Mouse (Mus musculus): ENCODE results near the gene Dppa2.

- TF ChIP-seq CTCF (IDR thresholded peaks at IDR 0.05; ENCODE audit: low read depth, low read length): no peak
- TF ChIP-seq POLR2A (IDR thresholded peaks at IDR 0.05; ENCODE audit: borderline replicate concordance, low read depth, low read length): no peak
Observed at GRCm38 (mm10) chr16:48283517-48283916, 20.2 kb upstream of the Dppa2 start, which contains the start of gene Dppa4.
